Mouse (Mus musculus): ENCODE results near the gene Gm49361. TPM values are rescaled to one million over a fixed set of nuclear protein-coding genes. Genes with fewer than 3 reads are reported as not detected.

The Gm49361 gene
- total RNA-seq, 1 experiment: not detected

DNA sequence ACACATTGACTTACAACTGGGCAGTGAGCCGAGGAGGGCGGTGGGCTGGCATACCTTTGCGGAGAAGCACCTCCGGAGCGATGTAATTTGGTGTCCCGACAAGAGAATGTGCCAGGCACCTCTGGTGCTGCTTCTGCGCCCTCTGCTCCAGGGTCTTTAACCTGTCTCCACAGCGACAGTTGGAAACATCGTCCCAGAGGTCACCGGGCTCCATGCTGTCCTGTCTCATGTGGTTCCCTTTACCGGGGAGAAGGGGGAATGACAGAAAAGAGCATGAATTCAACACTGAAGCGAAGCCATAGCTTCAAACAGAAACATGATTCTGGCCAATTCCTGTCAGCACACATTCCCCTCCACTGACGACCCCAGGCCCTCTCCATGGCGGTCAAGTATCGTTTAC, 49.8 kb downstream of the Gm49361 start:
- peak overlapping the region in 1 of 2 experiments; percentile 18; a peak in 1 of 4 replicates for H3K4me3 ChIP-seq (ENCODE audit: insufficient read depth in 1 of 2, low read depth in 1 of 2, low read length in 2 of 2, poor library complexity in 1 of 2, severe bottlenecking in 1 of 2)
- DNase-seq (ENCODE audit: low read depth, low spot score): no peak
- H3K4me1 ChIP-seq (ENCODE audit: control insufficient read depth in 2 of 2, insufficient read depth in 2 of 2, low read length in 2 of 2, poor library complexity in 1 of 2): peaks cover 0 to 15% of the 10 kb centered on the region in 2 experiments; a peak in 1 of 4 replicates
- no peaks in the 10 kb centered on the region; the same call in 1 of the 2 replicates for H3K36me3 ChIP-seq (ENCODE audit: control insufficient read depth, insufficient read depth, low read length, poor library complexity, severe bottlenecking)
- H3K9me3 ChIP-seq (ENCODE audit: control insufficient read depth, insufficient read depth, low read depth, low read length): no peaks in the 10 kb centered on the region
- H3K9ac ChIP-seq (ENCODE audit: insufficient read depth, low read depth, low read length, poor library complexity, severe bottlenecking): no peak overlapping the region
- in situ Hi-C loops (cut with MboI; ENCODE audit: low sequenced_read_pairs in 2 of 2, unreplicated experiment in 2 of 2): loop anchor here in 1 of 2 experiments (25.0 kb wide), 1 partner anchor 216 kb away; no protein-coding TSS in a partner anchor
- TF ChIP-seq ZC3H11A (IDR thresholded peaks at IDR 0.05; ENCODE audit: borderline replicate concordance, low read depth, low read length): no peak
- no peak for TF ChIP-seq CHD2 (IDR thresholded peaks at IDR 0.05; ENCODE audit: low read depth, low read length)
- H3K27ac ChIP-seq (ENCODE audit: insufficient read depth, low read depth, low read length, poor library complexity, severe bottlenecking): no peak overlapping the region

GRCm38 (mm10) chr14:57695550-57695949, 50.4 kb downstream of the Gm49361 start:
- Histone ChIP-seq H3K27ac (ENCODE audit: insufficient read depth, low read depth, low read length, poor library complexity, severe bottlenecking) (no peak overlapping the region), H3K4me3 (ENCODE audit: insufficient read depth in 1 of 2, low read depth in 1 of 2, low read length in 2 of 2, poor library complexity in 1 of 2, severe bottlenecking in 1 of 2) (no peak overlapping the region), H3K4me1 (ENCODE audit: control insufficient read depth in 2 of 2, insufficient read depth in 2 of 2, low read length in 2 of 2, poor library complexity in 1 of 2) (peaks cover 0 to 15% of the 10 kb centered on the region in 2 experiments; a peak in 1 of 4 replicates), H3K9me3 (ENCODE audit: control insufficient read depth, insufficient read depth, low read depth, low read length) (no peaks in the 10 kb centered on the region), H3K9ac (ENCODE audit: insufficient read depth, low read depth, low read length, poor library complexity, severe bottlenecking) (no peak overlapping the region), H3K36me3 (ENCODE audit: control insufficient read depth, insufficient read depth, low read length, poor library complexity, severe bottlenecking) (no peaks in the 10 kb centered on the region; the same call in 1 of the 2 replicates)
- TF ChIP-seq ZC3H11A (IDR thresholded peaks at IDR 0.05; ENCODE audit: borderline replicate concordance, low read depth, low read length) (no peak), CHD2 (IDR thresholded peaks at IDR 0.05; ENCODE audit: low read depth, low read length) (no peak), MAFK (IDR thresholded peaks at IDR 0.05; ENCODE audit: insufficient read depth, low read depth, low read length) (no peak), HCFC1 (IDR thresholded peaks at IDR 0.05; ENCODE audit: borderline replicate concordance, insufficient read depth, low read length) (no peak), ZNF384 (IDR thresholded peaks at IDR 0.05; ENCODE audit: low read depth, low read length) (no peak)
- no peak for DNase-seq (ENCODE audit: low read depth, low spot score)
- in situ Hi-C loops (cut with MboI; ENCODE audit: low sequenced_read_pairs in 2 of 2, unreplicated experiment in 2 of 2): loop anchor here in 1 of 2 experiments (25.0 kb wide), 1 partner anchor 217 kb away; no protein-coding TSS in a partner anchor

GRCm38 (mm10) chr14:57694246-57694645, 51.7 kb downstream of the Gm49361 start:
- H3K4me3 ChIP-seq (ENCODE audit: insufficient read depth in 1 of 2, low read depth in 1 of 2, low read length in 2 of 2, poor library complexity in 1 of 2, severe bottlenecking in 1 of 2): peak overlapping the region; percentile 28 to 43
- in situ Hi-C loops (cut with MboI; ENCODE audit: low sequenced_read_pairs in 2 of 2, unreplicated experiment in 2 of 2): loop anchor here in 1 of 2 experiments (25.0 kb wide), 1 partner anchor 218 kb away; no protein-coding TSS in a partner anchor
- H3K4me1 ChIP-seq (ENCODE audit: control insufficient read depth in 2 of 2, insufficient read depth in 2 of 2, low read length in 2 of 2, poor library complexity in 1 of 2): peaks cover 0 to 15% of the 10 kb centered on the region in 2 experiments; a peak in 1 of 4 replicates
- no peak overlapping the region for H3K27ac ChIP-seq (ENCODE audit: insufficient read depth, low read depth, low read length, poor library complexity, severe bottlenecking)
- H3K9ac ChIP-seq (ENCODE audit: insufficient read depth, low read depth, low read length, poor library complexity, severe bottlenecking): peak overlapping the region; percentile 13; the same call in 1 of the 2 replicates
- H3K9me3 ChIP-seq (ENCODE audit: control insufficient read depth, insufficient read depth, low read depth, low read length): no peaks in the 10 kb centered on the region
- no peaks in the 10 kb centered on the region; the same call in 1 of the 2 replicates for H3K36me3 ChIP-seq (ENCODE audit: control insufficient read depth, insufficient read depth, low read length, poor library complexity, severe bottlenecking)
- no peak for DNase-seq (ENCODE audit: low read depth, low spot score)
- TF ChIP-seq MAFK (IDR thresholded peaks at IDR 0.05; ENCODE audit: insufficient read depth, low read depth, low read length) (no peak), ZC3H11A (IDR thresholded peaks at IDR 0.05; ENCODE audit: borderline replicate concordance, low read depth, low read length) (no peak), HCFC1 (IDR thresholded peaks at IDR 0.05; ENCODE audit: borderline replicate concordance, insufficient read depth, low read length) (no peak), CHD2 (IDR thresholded peaks at IDR 0.05; ENCODE audit: low read depth, low read length) (no peak), ZNF384 (IDR thresholded peaks at IDR 0.05; ENCODE audit: low read depth, low read length) (no peak)

GRCm38 (mm10) chr14:57692517-57693130, 53.3 kb downstream of the Gm49361 start:
- Histone ChIP-seq H3K27ac (ENCODE audit: insufficient read depth, low read depth, low read length, poor library complexity, severe bottlenecking) (no peak overlapping the region; the same call in 1 of the 2 replicates), H3K9ac (ENCODE audit: insufficient read depth, low read depth, low read length, poor library complexity, severe bottlenecking) (0 out of 2 replicates have a peak overlapping the region, but pooled peaks have one; percentile 1), H3K4me3 (ENCODE audit: insufficient read depth in 1 of 2, low read depth in 1 of 2, low read length in 2 of 2, poor library complexity in 1 of 2, severe bottlenecking in 1 of 2) (no peak overlapping the region), H3K4me1 (ENCODE audit: control insufficient read depth in 2 of 2, insufficient read depth in 2 of 2, low read length in 2 of 2, poor library complexity in 1 of 2) (peaks cover 0 to 13% of the 10 kb centered on the region in 2 experiments; a peak in 1 of 4 replicates), H3K36me3 (ENCODE audit: control insufficient read depth, insufficient read depth, low read length, poor library complexity, severe bottlenecking) (no peaks in the 10 kb centered on the region; the same call in 1 of the 2 replicates), H3K9me3 (ENCODE audit: control insufficient read depth, insufficient read depth, low read depth, low read length) (no peaks in the 10 kb centered on the region)
- TF ChIP-seq CHD2 (IDR thresholded peaks at IDR 0.05; ENCODE audit: low read depth, low read length) (no peak), HCFC1 (IDR thresholded peaks at IDR 0.05; ENCODE audit: borderline replicate concordance, insufficient read depth, low read length) (no peak), ZNF384 (IDR thresholded peaks at IDR 0.05; ENCODE audit: low read depth, low read length) (no peak), MAFK (IDR thresholded peaks at IDR 0.05; ENCODE audit: insufficient read depth, low read depth, low read length) (no peak), ZC3H11A (IDR thresholded peaks at IDR 0.05; ENCODE audit: borderline replicate concordance, low read depth, low read length) (no peak)
- in situ Hi-C loops (cut with MboI; ENCODE audit: low sequenced_read_pairs in 2 of 2, unreplicated experiment in 2 of 2): loop anchor here in 1 of 2 experiments (25.0 kb wide), 1 partner anchor 220 kb away; no protein-coding TSS in a partner anchor
- DNase-seq (ENCODE audit: low read depth, low spot score): no peak

Measured in ES-E14 (cell line).